Mouse (Mus musculus) kidney, adult 18-20 months (tissue): Measurements from ENCODE around the gene F9.
"Not testable (repeated sequence)": the region's sequence is repeated elsewhere in the genome, so short reads cannot be mapped to it uniquely, and the experiment has no call there.

Experiments used
- DNase-seq: peaks from one replicate; pipeline ENCODE4 v3.0.0; 2021

Gene F9

GRCm38 (mm10) chrX:59999221-60000083 is at the start of gene F9:
F9 (plus strand) TSS chrX:59999464.
- no peak for DNase-seq

- DNase-seq, result not testable (repeated sequence)
Observed at GRCm38 (mm10) chrX:59969767-59970166, 29.5 kb upstream of the F9 start.

GRCm38 (mm10) chrX:60000084-60000443 is 800 bp downstream of the F9 start:
- no peak for DNase-seq

GRCm38 (mm10) chrX:60001461-60001860 is 2.2 kb downstream of the F9 start:
- DNase-seq, result no peak

- peak; percentile 34 for DNase-seq
Observed at GRCm38 (mm10) chrX:60013084-60013676, 13.9 kb downstream of the F9 start.

- DNase-seq, result no peak
Observed at GRCm38 (mm10) chrX:60014588-60014987, 15.3 kb downstream of the F9 start.

GRCm38 (mm10) chrX:60021007-60021406 is 21.7 kb downstream of the F9 start:
- no peak for DNase-seq

- DNase-seq, result no peak
Observed at GRCm38 (mm10) chrX:60021595-60021994, 22.3 kb downstream of the F9 start.

- peak; percentile 24 for DNase-seq
Observed at GRCm38 (mm10) chrX:60026654-60027053, 27.4 kb downstream of the F9 start.

- DNase-seq, result no peak
Observed at GRCm38 (mm10) chrX:60054745-60055144, 55.5 kb downstream of the F9 start.

- DNase-seq, result no peak
Observed at GRCm38 (mm10) chrX:60055185-60055584, 55.9 kb downstream of the F9 start.

- DNase-seq, result no peak
Observed at GRCm38 (mm10) chrX:60075359-60075758, 76.1 kb downstream of the F9 start.
